Mouse (Mus musculus): ENCODE data around the gene Fgf15. TPM values are rescaled to one million over a fixed set of nuclear protein-coding genes. Genes with fewer than 3 reads are reported as not detected.

The Fgf15 gene
- total RNA-seq, 2 experiments from 2014 or later = not detected

DNA sequence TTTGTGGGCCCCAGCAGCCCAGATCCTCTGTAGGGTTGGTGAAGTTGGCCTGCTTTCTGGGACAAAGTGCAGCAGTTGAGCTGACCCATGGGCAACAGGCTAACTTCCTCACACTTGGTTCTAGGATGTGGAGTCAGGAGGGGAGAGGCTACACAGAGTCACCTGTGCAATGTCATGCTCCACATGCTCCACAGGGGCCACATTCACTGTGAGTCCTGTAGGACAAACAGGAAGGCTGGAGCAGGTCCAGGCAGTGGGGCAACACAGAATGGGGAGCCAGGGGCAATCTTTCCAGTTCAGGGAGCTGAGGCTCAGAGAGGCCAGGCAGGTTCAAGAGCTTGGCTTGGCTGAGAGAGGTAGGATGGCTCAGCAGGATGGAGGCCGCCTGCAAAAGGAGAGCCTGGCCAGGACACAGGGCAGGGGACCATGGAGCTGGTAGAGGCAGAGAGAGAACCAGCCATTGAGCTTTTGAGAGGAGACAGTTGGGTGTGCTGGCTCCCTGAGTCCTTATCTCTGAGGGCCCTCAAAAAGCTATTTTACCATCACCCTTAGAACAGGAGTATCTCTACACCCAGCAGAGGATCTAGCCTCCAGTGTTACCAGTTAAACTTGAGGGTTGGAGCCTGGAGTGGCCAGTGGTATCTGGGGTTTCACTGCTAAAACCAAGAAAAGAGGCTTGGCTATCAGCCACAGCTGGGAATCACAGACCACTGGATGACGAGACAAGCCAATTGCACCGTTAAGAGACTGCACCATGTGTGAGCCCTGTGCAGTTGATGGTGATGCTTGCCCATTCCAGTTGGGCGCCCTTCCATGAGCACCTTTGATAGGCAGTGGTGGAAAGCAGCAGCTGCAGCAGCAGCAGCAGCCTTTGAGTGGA is 31.9 kb downstream of the Fgf15 start:
- no peak for ATAC-seq (replicated peaks; ENCODE audit: poor library complexity, severe bottlenecking)

DNA sequence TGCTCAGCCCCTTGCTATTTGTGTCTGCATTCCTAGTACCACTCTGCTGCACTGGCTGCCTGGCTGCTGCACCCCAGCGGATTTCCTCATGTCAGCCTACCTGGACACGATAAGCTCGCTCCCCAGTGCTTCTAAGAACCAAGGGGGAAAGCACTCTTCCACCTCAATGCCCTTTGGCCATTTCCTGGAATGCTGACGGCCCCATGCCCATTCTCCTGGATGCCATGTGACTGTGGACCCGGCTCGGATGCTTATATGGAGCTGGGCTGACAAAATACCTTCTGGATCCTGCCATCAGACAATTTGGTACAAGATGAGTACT is 32.5 kb downstream of the Fgf15 start:
- ATAC-seq (replicated peaks; ENCODE audit: poor library complexity, severe bottlenecking) = no peak

DNA sequence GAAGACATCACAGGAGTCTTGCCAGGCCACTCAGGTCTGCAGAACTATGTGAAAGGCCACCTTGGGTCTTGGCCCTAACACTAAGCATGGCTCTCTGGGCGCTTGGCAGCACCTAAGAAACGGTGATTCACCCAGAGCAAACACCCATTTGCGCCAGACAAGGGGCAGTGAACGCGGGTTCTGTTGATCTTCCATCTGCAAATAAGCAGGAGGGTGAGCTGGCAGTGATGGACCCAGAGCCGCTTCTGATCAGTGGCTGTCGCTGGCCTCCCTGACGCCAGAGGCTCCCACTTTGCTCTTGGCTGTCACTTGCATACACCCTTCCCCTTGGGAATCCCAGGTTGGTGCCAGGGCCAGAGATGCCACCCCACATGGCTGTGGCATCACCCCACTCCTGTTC is 33.2 kb downstream of the Fgf15 start:
- no peak for ATAC-seq (replicated peaks; ENCODE audit: poor library complexity, severe bottlenecking)

DNA sequence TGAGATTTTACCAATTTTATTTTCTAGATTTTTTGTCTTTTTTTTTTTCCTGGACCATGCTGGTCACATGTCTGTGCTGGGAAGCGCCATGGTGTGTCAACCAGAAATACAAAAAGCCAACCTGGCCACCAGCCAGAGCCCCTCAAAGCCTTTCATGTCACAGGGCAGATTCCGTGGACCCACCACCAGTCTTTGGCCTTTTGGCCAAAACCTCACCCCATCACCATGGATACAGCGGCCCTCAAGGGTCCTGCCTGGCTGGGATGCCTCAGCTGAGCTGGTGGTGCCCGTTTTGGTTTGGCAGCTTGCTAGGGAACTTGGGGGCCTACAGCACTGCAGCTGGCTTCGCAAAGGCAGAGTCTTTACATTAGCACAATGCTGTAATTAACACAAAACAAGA is 33.6 kb downstream of the Fgf15 start:
- ATAC-seq (replicated peaks; ENCODE audit: poor library complexity, severe bottlenecking) = no peak

DNA sequence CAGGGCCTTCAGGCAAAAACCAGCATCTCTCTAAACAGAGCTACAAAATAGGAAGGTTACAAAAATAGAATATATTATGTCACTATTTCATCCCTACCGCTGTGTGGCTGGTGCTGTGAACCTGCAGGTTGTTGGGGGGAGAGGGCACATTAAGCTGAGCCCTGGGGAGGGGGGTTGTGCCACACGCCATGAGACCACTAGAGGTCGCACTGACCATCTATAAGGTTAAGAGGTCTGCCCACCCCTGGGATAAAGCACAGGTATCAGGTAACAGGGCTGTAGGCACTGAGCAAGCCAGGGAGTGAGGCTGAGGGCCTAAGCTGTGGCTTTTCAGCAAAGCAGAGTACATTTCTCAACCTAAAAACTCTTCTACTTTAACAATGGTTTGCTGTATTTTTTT is 35.4 kb downstream of the Fgf15 start:
- peak; percentile 29; the same call in 1 of the 2 replicates for ATAC-seq (replicated peaks; ENCODE audit: poor library complexity, severe bottlenecking)

DNA sequence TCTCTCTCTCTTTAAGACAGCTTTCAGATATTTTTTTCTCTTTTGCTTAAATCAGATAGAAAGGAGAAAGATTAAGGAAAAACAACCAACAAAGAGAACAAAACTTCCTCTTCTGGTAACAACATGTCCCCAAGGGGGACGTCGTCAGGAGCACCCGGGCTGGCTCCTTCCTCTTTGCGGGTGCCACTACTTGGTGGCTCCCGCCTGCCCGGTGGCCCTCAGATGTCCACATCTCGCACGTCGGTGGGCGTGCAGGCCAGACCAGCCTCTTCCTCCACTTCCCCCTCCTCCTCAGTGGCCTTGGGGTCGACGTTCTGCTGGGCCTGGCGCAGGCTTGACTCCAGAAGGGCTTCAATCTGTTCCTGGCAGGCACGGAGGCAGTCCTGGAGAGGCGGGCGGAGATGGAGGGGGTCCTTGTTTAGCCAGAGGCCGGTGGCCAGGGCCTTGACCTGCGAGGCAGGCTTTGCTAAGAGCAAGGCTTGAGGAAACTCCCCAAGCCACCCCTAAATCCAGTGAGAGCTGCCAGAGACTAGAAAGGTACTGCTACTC is 36.1 kb downstream of the Fgf15 start:
- ATAC-seq (replicated peaks; ENCODE audit: poor library complexity, severe bottlenecking) = peak; percentile 85

DNA sequence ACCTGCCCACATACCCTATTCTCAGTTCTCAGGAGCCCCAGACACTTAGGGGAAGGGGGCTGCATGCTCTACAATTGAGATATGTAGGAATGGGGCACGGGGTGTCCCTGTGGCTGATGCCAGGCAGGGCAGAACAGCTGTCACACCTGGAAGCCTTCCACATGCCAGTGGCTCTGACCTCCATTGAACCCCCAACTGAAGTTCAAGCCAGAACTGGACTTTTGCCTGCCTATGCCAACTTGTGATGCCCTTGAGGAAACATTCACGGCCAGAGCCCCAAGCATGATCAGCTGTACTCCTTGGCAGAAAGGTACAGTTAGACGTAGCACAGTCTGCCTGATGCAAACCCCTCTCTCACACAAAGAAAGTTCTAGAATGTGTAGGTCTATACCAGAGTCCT is 37.0 kb downstream of the Fgf15 start:
- no peak for ATAC-seq (replicated peaks; ENCODE audit: poor library complexity, severe bottlenecking)

DNA sequence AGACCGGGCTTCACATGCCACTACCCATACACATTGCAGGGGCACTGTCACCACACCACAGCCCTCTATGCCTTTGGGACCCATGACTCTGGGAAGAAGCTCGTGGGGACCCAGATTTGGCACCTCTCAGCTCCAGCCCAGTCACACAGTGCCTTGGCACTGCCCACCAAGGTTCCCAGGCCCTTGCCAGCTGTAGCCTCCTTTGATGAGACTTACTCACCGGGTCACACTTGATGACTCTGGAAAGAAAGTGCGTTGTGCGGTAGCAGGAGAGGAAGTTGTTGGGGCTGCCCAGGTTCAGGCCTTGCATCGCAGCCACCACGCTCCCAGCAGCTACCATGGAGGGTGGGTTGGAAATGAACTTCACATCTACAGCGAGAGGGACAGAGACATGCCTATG is 37.5 kb downstream of the Fgf15 start:
- ATAC-seq (replicated peaks; ENCODE audit: poor library complexity, severe bottlenecking) = no peak

DNA sequence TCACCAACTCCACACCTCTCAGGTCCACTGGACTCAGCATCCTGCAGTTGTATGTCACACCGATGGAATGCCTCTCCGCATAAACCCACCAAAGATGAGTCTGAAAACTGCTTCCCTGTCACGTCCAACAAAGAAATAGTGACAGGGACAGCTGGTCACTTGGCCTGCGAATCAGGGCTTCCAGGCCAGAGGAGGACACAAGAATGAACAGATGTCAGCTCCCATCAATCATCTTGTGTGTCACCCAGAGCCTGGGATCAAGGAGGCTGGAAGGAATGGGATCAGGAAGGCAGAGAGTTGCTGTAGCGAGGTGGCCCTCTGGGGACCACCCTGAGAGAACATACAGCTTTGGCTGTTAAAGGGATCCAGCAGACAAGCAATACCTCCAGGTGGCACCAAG is 38.6 kb downstream of the Fgf15 start:
- no peak for ATAC-seq (replicated peaks; ENCODE audit: poor library complexity, severe bottlenecking)

DNA sequence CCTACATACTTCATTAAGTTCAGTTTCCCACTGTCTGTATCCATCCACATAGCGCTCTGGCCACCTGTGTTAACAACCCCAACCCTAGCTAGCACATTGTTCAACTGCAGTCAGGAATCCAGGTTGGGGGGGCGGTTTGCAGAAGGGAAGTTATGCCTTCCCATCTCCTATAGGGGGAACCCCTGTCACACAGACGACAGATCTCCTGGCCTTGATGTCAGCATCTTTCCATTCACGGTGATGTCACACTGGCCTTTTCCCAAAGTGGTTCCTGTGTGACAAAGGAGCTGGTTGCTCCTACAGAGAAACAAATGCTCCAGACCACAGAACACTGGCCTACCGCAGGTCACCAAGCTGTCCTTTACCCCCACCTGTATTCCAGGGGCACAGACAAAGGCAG is 39.2 kb downstream of the Fgf15 start:
- no peak for ATAC-seq (replicated peaks; ENCODE audit: poor library complexity, severe bottlenecking)

DNA sequence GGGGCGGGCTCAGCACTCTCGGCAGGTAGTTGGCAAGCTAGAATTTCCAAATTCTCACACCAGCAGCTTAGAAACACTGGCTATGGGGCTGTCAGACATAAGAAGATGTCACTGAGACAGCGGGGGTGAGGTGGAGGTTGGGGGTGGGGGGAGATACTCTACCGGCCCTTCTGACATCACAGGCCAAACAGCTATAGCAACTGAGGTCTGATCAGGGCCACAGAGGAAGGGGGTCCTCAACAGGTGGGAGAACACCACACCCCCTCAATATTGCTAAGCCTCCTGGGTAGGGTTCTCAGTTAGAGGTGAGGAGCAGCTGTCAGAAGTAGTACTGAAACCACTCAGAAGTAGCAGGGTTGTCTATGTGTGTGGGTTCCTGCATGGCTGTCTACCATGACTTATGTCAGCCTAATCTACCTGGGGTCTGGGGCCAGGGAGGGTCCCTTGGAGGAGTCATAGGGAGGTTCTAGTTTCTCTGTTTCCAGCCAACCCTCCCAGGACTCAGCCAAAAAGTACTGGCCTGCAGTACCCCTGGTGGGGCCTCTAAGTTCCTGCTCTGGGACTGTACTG is 40.1 kb downstream of the Fgf15 start:
- no peak for ATAC-seq (replicated peaks; ENCODE audit: poor library complexity, severe bottlenecking)

DNA sequence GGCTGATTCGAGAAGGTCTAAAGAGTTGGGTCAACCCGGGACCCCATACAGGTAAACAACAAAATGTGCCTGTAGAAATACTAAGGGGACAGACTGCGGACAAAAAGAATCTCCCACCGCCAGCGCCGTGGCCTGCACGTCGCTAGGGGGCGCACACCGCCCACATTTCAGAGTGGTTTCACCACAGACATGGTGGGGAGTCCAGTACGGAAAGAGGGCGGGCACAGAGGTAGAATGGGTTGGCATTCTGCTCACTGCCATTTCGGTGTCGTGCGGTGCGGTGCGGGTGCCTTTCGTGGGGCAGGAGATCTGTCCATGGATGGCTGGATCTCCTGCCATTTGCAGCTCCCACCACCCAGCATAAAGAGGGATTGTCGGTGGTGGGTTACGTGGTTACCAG is 41.2 kb downstream of the Fgf15 start:
- ATAC-seq (replicated peaks; ENCODE audit: poor library complexity, severe bottlenecking) = peak; percentile 62

DNA sequence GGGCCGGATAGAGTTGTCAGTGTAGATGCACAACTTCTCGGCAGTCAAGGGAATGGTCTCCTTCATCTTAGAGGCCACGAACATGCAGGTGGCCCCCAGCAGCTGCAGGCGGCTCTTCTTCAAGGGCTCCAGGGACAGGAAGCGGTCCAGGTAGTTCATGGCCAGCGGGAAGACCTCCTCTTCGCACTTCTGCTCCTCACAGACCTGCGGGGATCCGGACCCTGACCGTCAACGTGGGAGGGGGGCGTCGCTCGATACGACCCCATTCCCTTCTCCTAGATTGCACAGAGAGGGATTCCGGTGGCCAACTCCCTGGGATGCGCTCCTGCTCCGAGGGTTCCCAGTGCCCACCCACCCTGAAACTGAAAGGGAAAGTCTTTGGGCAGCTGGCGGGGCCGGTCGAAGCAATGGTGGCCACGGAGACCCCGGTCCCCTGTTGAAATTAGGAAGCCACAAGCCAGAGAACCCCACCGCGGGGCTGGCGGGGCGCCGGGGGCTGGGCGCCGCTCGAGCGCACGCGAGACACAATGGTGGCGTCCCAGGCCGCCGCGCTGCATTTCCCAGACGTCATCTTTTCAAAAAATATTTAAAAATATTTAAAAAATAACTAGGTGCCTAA is 41.7 kb downstream of the Fgf15 start:
- no peak; the same call in 1 of the 2 replicates for ATAC-seq (replicated peaks; ENCODE audit: poor library complexity, severe bottlenecking)

DNA sequence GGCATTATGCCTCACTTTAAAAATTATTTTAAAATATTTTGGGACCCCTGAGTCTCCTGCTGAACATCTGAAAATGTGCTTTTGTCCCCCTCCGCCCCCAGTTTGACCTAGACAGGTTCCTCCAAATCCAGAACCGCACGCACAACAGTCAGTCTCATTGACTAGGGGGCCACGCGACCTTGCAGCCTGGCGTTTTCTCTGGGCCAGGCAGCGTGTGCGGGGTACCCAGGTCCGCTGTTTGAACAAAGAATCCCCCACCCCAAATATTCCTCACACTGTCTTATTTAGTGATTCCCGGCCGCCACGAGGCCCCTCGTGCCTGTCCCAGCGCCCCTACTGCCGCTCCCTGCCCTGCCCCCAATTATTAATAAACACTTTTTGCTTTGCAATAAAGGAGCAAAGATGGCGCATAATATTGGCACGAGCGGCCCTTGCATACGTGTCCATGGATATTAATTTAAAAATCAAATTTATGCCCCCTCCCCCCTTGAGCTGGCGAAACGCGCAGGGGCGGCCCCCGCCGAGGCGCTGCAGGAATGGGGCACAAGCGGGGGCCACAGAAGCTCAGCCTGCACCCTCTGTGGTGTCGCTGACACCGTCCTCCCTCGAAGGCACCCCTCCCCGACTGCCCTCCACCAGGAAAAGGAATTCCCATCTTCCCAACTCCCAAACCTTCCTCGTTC is 42.5 kb downstream of the Fgf15 start:
- no peak for ATAC-seq (replicated peaks; ENCODE audit: poor library complexity, severe bottlenecking)

DNA sequence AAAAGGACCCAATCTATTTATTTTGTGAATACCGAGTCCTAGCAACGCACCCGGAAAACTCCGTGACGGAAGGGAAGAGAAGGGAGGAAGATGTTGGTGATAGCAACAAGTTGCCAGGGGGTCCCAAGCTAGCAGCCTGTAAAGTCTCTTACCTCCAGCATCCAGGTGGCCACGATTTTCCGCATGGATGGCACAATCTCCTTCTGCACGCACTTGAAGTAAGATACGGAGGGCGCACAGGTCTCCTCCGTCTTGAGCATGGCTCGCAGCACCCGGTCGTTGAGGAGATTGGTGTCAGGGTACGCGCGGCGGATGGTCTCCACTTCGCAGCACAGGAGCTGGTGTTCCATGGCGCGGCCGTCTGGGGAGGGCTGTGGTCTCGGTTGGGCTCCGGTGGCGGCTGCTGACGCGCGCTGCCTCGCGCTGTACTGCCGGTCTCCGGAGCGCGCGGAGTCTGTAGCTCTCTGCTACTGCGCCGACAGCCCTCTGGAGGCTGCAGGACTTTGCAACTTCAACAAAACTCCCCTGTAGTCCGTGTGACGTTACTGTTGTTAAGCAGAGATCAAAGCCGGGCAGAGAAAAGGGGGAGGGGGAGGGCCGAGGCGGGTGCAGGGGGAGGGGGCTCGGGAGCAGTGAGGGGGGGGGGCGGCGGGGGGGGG is 43.1 kb downstream of the Fgf15 start, which contains the start of gene Ccnd1:
Gene Ccnd1 (minus strand): TSS at position 582 of the 659 bp plus-strand sequence.
- ATAC-seq (replicated peaks; ENCODE audit: poor library complexity, severe bottlenecking) = peak; percentile 38

DNA sequence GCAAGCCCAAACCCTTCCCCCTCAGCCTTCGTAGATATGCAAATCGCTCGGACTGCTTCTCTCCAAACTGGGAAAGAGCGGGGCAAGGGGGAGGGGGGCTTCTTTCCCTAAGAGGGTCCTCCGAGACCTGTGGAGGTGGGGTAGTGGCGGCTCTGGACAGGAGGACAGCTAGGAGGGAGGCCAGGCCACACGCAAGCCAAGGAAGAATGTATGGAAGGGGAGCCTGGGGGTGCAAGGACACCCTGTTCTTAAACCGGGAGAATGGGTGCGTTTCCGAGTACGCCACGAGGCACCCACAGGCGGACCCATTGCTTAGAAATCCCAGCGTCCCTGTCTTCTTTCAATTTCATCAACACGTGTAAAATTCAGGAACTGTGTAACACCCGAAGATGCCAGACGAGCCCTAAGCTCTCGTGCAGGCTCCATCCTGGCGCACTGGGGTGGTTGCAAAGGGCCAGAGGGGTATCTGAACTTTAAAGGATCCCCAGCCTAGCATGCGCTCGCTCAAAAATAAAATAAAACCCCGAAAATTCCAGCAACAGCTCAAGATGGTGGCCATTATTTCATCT is 43.8 kb downstream of the Fgf15 start:
- ATAC-seq (replicated peaks; ENCODE audit: poor library complexity, severe bottlenecking) = peak; percentile 9; the same call in 1 of the 2 replicates

DNA sequence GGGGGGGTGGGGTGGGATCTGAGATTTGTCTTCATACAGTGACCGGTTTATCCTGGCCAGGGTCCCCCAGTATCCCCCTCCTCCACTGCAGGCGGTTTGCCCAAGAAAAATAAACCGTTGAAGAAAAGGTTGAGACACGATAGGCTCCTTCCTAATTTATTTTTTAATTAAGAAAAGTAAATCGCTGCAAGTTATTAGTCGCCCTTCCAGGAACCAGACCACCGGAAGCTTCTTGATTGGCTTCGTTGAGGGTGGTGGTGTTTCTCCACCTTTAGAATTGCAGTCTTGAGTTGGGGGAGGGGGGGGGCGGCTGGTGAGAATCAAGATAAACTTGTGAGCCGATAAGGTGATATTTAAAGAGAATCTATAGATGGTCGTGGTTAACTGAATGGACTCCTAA is 44.3 kb downstream of the Fgf15 start:
- ATAC-seq (replicated peaks; ENCODE audit: poor library complexity, severe bottlenecking) = no peak

DNA sequence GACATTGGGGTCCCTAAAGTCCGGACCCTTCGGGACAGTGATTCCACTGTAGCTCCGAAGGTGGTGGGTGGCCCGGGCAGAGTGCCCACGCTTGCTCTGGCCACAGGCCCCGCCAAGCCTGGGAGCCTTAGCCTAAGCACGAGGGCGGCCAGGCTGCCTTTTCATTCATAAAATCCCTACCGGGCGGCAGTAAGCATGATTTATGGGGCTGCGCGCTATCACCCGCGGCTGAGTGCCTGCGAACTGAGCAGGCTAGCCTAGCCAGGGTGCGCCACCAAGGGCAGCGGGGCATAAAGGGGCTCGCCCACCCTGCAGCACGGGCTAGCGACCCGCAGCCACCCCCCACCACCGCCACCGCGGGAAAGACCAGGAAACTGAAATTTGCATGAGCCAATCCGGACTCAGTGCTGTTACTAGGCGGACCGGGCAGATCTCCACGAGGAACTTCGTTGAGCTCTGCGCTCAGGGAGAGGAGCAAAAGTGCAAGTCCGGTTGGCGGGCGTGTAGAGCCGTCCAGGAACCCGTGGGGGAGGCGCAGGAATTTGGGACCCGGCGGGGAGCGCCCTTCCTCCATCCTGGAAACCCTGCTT is 45.0 kb downstream of the Fgf15 start:
- ATAC-seq (replicated peaks; ENCODE audit: poor library complexity, severe bottlenecking) = peak; percentile 53

DNA sequence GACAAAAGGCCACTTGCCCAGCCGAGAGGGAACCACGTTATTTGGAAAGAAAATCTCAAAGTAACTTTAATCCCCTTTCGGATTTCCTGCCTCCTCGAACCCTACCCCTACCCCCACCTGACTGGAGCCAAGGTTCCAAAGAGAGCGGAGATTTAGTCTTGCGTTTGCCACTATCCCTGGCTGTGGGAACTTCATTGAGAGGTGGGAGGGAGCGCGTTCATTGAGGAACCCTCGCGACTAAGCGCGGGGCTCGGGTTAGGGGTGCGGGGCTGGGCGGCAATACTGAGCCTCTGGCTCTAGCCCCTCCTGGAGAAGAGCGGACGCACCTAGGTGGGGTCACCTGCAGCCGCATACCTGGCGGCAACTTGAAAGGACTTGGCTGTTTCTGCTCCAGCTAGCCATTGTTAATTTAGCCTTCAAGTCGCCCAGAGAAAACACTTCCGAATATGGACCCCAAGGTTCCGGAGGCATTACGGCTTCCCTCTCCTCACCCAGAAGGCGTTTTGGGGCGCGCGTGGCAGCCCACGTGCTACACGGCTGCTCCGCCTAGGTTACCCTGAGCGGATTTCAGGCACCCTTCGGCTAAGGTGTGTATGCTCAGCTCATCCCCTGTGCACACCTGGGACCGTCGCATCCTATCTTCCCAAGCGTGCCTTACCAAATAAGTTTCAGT is 45.9 kb downstream of the Fgf15 start:
- ATAC-seq (replicated peaks; ENCODE audit: poor library complexity, severe bottlenecking) = no peak

All from granulocyte monocyte progenitor cell, adult 5-6 weeks (primary cell).